Mouse (Mus musculus): ENCODE results near the gene Gm10600.
"Not testable (repeated sequence)": the region's sequence is repeated elsewhere in the genome, so short reads cannot be mapped to it uniquely, and the experiment has no call there.

The Gm10600 gene

DNA sequence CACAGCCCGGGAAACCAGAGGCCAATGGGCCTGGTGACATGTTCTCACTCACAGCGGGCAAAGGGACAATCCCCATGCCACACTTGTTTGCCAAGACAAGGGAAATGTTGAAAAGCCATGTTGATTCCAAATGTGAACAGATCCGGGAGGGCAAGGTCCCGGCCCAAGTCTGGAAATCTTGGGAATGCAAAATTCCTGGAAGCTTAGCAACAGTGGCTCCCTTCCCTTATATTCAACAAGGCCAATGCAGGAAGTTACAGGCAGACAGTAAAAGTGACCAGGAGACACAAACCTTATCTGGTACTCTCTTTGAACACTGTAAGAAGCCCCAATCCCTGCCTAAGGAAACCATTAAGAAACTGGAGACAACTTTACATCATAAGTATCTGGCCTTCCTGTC, at the start of gene Gm10600:
TSS of gene Gm10600 (plus strand) at position 301 of the 400 bp plus-strand sequence.
- DNase-seq (ENCODE audit: low read depth, low spot score); H3K36me3 ChIP-seq (ENCODE audit: control insufficient read depth, insufficient read depth, low read length, poor library complexity, severe bottlenecking); H3K27me3 ChIP-seq (ENCODE audit: control insufficient read depth, insufficient read depth, low read length, poor library complexity, severe bottlenecking): not testable (repeated sequence)

DNA sequence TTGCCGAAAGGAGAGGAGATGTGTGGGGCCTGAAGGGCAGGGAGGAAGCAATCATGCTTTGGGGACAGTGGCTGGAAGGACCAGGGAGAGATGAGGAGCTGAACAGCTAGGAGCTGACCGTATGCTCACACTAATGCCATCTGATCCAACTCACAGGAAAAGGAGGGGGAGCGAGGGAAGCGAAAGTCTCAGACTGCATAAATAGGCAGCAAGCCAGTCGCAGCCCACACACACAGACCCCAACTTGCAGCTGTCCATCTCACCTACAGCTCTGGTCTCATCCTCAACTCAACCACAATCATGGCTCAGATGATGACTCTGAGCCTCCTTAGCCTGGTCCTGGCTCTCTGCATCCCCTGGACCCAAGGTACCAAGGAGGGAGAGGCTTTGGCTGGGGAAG, 15.0 kb downstream of the Gm10600 start, which contains the start of gene Ccl21b:
TSS of gene Ccl21b (plus strand) at position 301 of the 400 bp plus-strand sequence.
- not testable (repeated sequence) for DNase-seq (ENCODE audit: low read depth, low spot score); H3K27me3 ChIP-seq (ENCODE audit: control insufficient read depth, insufficient read depth, low read length, poor library complexity, severe bottlenecking); H3K36me3 ChIP-seq (ENCODE audit: control insufficient read depth, insufficient read depth, low read length, poor library complexity, severe bottlenecking)
